Mouse (Mus musculus): Measurements from ENCODE around the gene Efcab6. TPM values are rescaled to one million over a fixed set of nuclear protein-coding genes. Genes with fewer than 3 reads are reported as not detected.

Efcab6 gene
- polyA plus RNA-seq, 1 experiment from 2014 or later = not detected

DNA sequence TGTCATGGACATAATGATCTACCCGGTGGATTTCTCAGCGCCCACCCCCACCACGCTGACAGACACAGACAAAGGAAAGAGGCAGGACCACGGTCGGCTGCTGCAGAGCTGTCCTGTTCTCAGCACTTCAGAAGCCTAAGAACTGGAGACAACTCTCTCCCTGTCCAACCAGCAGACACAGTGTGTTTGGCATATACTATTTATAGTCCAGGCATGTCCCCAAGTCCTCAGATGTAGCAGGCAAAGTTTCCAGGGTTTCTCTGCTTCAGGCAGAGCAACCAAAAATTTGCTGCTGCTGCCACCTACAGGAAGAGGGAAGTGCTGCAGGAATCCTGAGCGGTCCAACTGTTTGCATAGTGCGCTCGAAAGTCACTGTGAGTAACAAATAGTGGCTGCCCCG is 11.3 kb downstream of the Efcab6 start:
- Histone ChIP-seq H3K27me3 (peaks cover 9% of the 10 kb centered on the region), H3K36me3 (no peaks in the 10 kb centered on the region), H3K27ac (replicated peaks) (no peak overlapping the region), H3K9me3 (no peaks in the 10 kb centered on the region), H3K4me1 (peaks cover 4% of the 10 kb centered on the region; the same call in 1 of the 2 replicates), H3K4me2 (replicated peaks) (no peak overlapping the region), H3K4me3 (no peak overlapping the region), H3K9ac (replicated peaks) (no peak overlapping the region)
- ATAC-seq (ENCODE audit: low FRiP score, low read depth) = peak; percentile 47; the same call in 1 of the 2 replicates
- 37% methylated on average over 9 of the region's 9 CpGs for WGBS

DNA sequence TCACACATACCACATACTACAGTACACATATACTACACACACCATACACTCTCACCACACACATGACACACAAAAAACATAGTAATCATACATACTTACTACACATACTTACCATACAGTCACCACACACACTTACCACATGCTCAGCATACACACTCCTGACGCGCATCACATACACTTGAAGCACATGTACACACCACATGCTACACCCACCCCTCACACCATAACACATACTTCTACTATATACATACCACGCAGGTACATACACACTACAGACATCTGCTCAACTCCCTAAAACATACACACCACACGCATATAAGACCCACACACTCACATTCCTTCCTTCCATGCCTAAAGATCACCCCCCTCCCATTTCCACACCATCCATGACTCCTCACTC is 11.9 kb downstream of the Efcab6 start:
- Histone ChIP-seq H3K9me3 (no peaks in the 10 kb centered on the region), H3K27me3 (peaks cover 9% of the 10 kb centered on the region), H3K4me1 (peaks cover 4% of the 10 kb centered on the region; the same call in 1 of the 2 replicates), H3K9ac (replicated peaks) (no peak overlapping the region), H3K27ac (replicated peaks) (no peak overlapping the region), H3K36me3 (no peaks in the 10 kb centered on the region), H3K4me3 (no peak overlapping the region), H3K4me2 (replicated peaks) (no peak overlapping the region)
- no peak for ATAC-seq (ENCODE audit: low FRiP score, low read depth)
- 93% methylated on average over 4 of the region's 4 CpGs for WGBS

DNA sequence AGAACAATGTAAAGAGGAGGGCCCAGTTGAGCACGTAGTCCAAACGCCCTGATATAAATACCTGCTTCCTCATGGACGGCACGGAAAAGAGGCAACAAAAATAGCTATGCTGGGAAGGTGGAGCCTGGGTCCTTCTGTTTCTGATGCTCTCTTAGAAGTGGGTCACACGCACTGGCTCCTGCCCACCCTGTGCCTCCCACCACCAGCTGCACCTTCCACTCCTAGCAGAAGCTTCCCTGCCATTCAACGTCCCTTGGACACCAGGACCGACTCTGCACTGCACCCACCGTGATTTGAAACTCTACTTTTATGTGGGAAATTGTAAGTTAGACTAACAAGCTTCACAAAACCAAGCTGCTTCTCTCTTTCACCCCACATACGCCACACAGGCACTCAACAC is 12.8 kb downstream of the Efcab6 start:
- Histone ChIP-seq H3K27ac (replicated peaks) (no peak overlapping the region), H3K27me3 (peaks cover 9% of the 10 kb centered on the region), H3K4me1 (peaks cover 4% of the 10 kb centered on the region; the same call in 1 of the 2 replicates), H3K9me3 (no peaks in the 10 kb centered on the region), H3K36me3 (no peaks in the 10 kb centered on the region), H3K4me3 (no peak overlapping the region), H3K9ac (replicated peaks) (no peak overlapping the region), H3K4me2 (replicated peaks) (no peak overlapping the region)
- 87% methylated on average over 9 of the region's 9 CpGs for WGBS
- no peak for ATAC-seq (ENCODE audit: low FRiP score, low read depth)

DNA sequence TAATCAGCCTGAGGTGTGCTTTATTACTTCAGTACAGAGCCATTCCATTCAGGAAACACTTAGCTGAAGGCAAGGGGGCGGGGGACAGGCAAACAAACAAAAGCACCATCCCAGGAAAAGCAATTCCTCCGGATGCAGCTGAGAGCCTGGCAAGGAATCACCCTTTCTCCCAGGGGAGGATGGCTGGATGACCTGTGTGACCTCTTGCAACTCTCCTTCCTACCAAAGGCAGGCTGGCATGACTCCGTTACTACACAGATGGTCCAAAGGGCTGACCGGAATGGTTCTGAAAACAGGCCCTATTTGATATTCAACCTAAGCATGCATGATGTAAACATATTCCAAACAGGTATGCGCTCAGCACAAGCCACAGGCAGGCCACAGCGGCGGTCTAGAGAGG is 15.6 kb downstream of the Efcab6 start:
- Histone ChIP-seq H3K27me3 (peaks cover 4% of the 10 kb centered on the region), H3K9me3 (no peaks in the 10 kb centered on the region), H3K27ac (replicated peaks) (no peak overlapping the region), H3K4me2 (replicated peaks) (no peak overlapping the region), H3K36me3 (no peaks in the 10 kb centered on the region), H3K4me3 (no peak overlapping the region), H3K4me1 (peaks cover 4% of the 10 kb centered on the region; the same call in 1 of the 2 replicates), H3K9ac (replicated peaks) (no peak overlapping the region)
- 68% methylated on average over 7 of the region's 7 CpGs for WGBS
- ATAC-seq (ENCODE audit: low FRiP score, low read depth) = no peak

DNA sequence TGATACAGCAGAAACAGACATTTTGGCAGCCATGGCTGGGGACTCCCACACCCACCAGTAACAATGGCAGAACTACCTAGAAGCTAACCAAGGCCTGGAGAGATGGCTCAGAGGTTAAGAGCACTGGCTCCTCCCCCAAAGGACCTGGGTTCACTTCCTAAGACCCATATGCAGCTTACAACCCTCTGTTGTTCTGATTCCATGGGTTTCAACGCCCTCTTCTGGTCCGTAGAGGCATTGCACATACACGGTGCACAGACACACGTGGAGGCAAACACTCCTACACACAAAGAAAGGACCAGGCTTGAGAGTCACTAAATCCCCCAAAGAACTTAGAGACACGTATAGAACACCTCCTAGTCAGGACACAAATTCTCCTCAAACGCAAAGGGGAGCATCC is 19.6 kb downstream of the Efcab6 start:
- Histone ChIP-seq H3K36me3 (no peaks in the 10 kb centered on the region), H3K27ac (replicated peaks) (no peak overlapping the region), H3K4me2 (replicated peaks) (no peak overlapping the region), H3K9ac (replicated peaks) (no peak overlapping the region), H3K4me3 (no peak overlapping the region), H3K27me3 (no peaks in the 10 kb centered on the region), H3K4me1 (no peaks in the 10 kb centered on the region), H3K9me3 (no peaks in the 10 kb centered on the region)
- no peak for ATAC-seq (ENCODE audit: low FRiP score, low read depth)
- 91% methylated on average over 6 of the region's 6 CpGs for WGBS

DNA sequence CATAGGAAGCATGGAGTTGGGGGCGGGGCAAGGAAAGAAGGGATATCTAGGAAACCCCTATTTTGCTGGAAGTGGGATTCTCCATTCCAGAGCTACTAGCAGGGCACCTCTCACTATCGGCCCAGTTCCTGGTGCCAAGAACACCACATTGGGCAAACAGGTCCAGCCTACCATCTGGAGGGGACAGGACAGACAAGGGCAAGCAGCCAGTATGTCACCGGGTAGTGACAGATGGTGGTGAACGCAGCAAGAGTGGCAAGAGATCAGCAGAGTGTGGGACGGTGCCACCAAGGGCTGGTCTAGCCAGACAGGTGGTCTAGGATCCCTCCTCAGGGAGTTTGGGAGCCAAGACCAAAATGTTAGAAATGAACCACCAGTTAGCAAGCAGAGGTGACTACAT is 28.1 kb downstream of the Efcab6 start:
- H3K4me2 ChIP-seq (replicated peaks) = no peak overlapping the region
- no peaks in the 10 kb centered on the region for H3K27me3 ChIP-seq
- no peaks in the 10 kb centered on the region for H3K4me1 ChIP-seq
- ATAC-seq (ENCODE audit: low FRiP score, low read depth) = no peak
- H3K9me3 ChIP-seq = no peaks in the 10 kb centered on the region
- H3K36me3 ChIP-seq = no peaks in the 10 kb centered on the region
- H3K4me3 ChIP-seq = no peak overlapping the region
- 90% methylated on average over 5 of the region's 5 CpGs for WGBS
- H3K27ac ChIP-seq (replicated peaks) = no peak overlapping the region
- no peak overlapping the region for H3K9ac ChIP-seq (replicated peaks)

DNA sequence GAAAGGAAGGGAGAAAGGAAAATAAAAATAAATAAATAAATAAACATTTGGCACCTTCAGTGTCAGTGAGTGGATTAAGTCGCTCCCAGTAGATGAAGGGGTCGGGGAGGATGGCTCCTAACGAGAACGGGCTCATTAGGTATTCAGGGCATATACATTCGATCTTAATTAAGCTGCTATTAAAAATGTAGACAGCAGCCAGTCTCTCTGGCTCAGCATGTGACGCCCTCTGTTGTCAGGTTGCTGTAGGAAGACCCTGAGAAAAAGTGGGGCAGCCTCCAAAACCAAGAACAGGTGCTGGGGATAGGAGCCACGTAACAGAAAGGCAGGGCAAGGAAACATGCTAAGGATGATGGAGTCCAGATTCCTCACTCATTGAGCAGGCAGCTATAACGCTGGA is 39.5 kb downstream of the Efcab6 start:
- Histone ChIP-seq H3K4me3 (no peak overlapping the region), H3K9ac (replicated peaks) (no peak overlapping the region), H3K27me3 (no peaks in the 10 kb centered on the region), H3K9me3 (no peaks in the 10 kb centered on the region), H3K4me1 (no peaks in the 10 kb centered on the region), H3K4me2 (replicated peaks) (no peak overlapping the region), H3K36me3 (no peaks in the 10 kb centered on the region), H3K27ac (replicated peaks) (no peak overlapping the region)
- 68% methylated on average over 8 of the region's 8 CpGs for WGBS
- no peak for ATAC-seq (ENCODE audit: low FRiP score, low read depth)

DNA sequence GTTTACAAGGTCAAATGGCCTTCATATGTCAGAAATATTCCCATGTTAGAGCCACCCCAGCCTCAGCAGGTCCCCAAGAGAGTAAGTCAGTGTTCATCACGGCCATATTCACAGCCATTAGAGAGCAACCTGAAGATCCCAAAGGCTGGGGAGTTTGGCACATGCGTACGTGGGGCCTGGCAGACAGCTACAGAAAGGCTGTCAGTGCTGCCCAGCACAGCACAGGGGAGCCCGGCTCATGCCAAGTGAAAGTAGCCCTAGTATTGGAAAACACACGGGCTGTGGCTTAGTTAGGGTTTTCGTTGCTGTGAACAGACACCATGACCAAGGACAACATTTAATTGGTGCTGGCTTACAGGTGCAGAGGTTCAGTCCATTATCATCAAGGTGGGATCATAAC is 40.3 kb downstream of the Efcab6 start:
- H3K4me3 ChIP-seq = no peak overlapping the region
- H3K27ac ChIP-seq (replicated peaks) = no peak overlapping the region
- WGBS = 88% methylated on average over 6 of the region's 6 CpGs
- peaks cover 3% of the 10 kb centered on the region; the same call in 1 of the 2 replicates for H3K9me3 ChIP-seq
- no peak overlapping the region for H3K4me2 ChIP-seq (replicated peaks)
- no peaks in the 10 kb centered on the region for H3K36me3 ChIP-seq
- ATAC-seq (ENCODE audit: low FRiP score, low read depth) = no peak
- no peak overlapping the region for H3K9ac ChIP-seq (replicated peaks)
- no peaks in the 10 kb centered on the region for H3K4me1 ChIP-seq
- H3K27me3 ChIP-seq = no peaks in the 10 kb centered on the region

DNA sequence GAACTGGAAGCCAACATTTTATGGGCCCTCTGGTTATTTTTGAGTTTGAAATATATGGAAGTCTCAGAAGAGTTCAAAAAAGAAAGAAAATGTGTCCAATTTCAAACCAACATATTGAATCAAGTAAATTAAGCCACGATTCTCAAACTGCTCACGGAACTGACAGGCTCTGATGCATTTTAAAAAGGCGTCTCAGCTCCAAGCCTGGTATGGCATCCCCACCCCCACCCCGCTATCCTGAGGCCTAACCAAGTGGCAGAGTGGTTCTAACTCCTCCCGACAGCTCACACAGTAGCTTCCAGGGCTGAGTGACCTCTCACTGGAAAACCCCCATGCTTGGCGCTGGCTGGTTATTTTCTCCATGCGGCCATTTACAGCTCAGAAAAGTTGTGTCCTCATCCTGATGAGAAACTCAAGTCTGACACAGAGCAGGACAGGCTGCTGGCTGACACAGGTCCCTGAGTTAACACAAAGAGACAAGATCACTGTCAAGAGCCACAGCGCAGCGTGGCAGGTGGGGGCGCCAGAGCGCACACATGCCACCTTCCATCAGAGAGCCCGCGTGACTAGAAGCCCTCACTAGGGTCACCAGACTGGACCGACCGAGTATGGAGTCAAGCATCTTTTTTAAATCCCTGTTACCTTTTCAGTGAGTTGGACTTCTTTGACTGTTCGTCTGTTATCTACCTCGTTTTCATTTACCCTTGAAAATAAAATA is 55.7 kb downstream of the Efcab6 start:
- Histone ChIP-seq H3K4me1 (peaks cover 2% of the 10 kb centered on the region; the same call in 1 of the 2 replicates), H3K27me3 (no peaks in the 10 kb centered on the region; the same call in 1 of the 2 replicates), H3K9me3 (no peaks in the 10 kb centered on the region), H3K27ac (replicated peaks) (no peak overlapping the region), H3K36me3 (no peaks in the 10 kb centered on the region), H3K4me3 (no peak overlapping the region), H3K9ac (replicated peaks) (no peak overlapping the region), H3K4me2 (replicated peaks) (no peak overlapping the region)
- WGBS = 62% methylated on average over 17 of the region's 17 CpGs
- ATAC-seq (ENCODE audit: low FRiP score, low read depth) = no peak

DNA sequence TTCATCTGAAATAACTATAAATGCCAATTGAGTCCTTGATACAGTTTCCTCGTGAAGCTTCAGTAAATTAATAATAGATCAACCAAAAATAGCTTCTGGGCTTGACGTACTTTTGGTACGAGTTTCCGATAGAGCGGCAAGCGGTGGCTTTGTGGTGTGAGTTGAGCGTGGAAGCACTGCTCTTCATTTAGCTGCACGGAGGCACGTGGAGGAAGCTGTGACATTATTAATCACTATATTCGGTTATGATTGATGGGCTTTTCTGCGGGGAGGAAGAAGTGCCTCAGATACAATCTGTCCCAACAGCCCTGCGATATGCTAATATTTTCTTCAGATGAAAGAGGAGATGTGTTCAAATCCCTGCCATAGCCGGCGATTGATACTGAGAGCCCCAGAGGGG is 60.9 kb downstream of the Efcab6 start:
- H3K9me3 ChIP-seq = no peaks in the 10 kb centered on the region
- no peak overlapping the region for H3K9ac ChIP-seq (replicated peaks)
- WGBS = 94% methylated on average over 14 of the region's 14 CpGs
- H3K4me2 ChIP-seq (replicated peaks) = no peak overlapping the region
- H3K4me1 ChIP-seq = no peaks in the 10 kb centered on the region
- H3K27me3 ChIP-seq = peaks cover under 1% of the 10 kb centered on the region
- no peak for ATAC-seq (ENCODE audit: low FRiP score, low read depth)
- H3K36me3 ChIP-seq = no peaks in the 10 kb centered on the region
- no peak overlapping the region for H3K27ac ChIP-seq (replicated peaks)
- H3K4me3 ChIP-seq = no peak overlapping the region

DNA sequence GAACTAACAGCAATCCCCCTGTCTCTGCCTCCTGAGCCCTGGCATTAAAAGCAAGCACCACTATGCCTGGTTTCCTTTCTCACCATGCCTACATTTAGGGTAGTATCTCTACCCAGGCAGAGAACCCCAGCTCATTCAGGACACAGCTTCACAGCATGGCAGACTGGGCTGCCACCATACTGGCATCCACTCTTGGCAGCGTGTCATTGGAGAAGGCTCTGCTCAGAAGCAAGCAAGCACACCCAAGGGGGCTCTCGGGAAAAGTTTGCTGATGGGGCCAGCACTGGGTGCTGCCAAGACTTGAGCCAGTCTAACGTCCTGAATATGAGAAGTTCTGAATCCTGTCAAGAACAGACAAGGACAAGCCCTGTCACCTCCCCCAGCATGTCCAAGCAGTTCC is 66.1 kb downstream of the Efcab6 start:
- Histone ChIP-seq H3K9me3 (no peaks in the 10 kb centered on the region), H3K27me3 (peaks cover 25% of the 10 kb centered on the region), H3K4me2 (replicated peaks) (no peak overlapping the region), H3K36me3 (no peaks in the 10 kb centered on the region), H3K27ac (replicated peaks) (no peak overlapping the region), H3K4me1 (peaks cover 19% of the 10 kb centered on the region), H3K4me3 (no peak overlapping the region), H3K9ac (replicated peaks) (no peak overlapping the region)
- no peak for ATAC-seq (ENCODE audit: low FRiP score, low read depth)
- 85% methylated on average over 3 of the region's 3 CpGs for WGBS

DNA sequence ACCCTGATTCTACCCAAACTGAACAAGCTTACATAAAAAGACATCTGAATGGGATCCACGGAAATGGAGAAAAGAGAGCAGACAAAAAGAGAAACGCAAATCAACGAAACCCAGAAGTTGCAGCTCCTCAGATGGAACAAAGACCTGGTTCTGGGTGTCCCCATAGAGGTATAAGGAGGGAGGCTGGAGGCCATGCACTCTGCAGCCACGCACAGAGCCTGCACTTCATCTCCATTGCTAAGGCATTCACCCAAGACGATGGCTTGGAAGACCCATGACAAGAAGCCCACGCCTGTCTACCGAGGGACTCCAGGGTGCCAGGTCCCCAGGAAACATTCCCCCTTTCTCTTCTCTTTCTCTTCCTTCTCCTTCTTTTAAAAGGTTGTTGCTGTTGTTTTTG is 66.6 kb downstream of the Efcab6 start:
- peak overlapping the region; percentile 49 for H3K4me2 ChIP-seq (replicated peaks)
- no peaks in the 10 kb centered on the region for H3K9me3 ChIP-seq
- H3K27me3 ChIP-seq = peaks cover 25% of the 10 kb centered on the region
- no peak overlapping the region for H3K4me3 ChIP-seq
- peak overlapping the region; percentile 39; the same call in 1 of the 2 replicates for H3K9ac ChIP-seq (replicated peaks)
- ATAC-seq (ENCODE audit: low FRiP score, low read depth) = no peak
- H3K36me3 ChIP-seq = no peaks in the 10 kb centered on the region
- 53% methylated on average over 7 of the region's 7 CpGs for WGBS
- H3K27ac ChIP-seq (replicated peaks) = no peak overlapping the region
- H3K4me1 ChIP-seq = peaks cover 19% of the 10 kb centered on the region

DNA sequence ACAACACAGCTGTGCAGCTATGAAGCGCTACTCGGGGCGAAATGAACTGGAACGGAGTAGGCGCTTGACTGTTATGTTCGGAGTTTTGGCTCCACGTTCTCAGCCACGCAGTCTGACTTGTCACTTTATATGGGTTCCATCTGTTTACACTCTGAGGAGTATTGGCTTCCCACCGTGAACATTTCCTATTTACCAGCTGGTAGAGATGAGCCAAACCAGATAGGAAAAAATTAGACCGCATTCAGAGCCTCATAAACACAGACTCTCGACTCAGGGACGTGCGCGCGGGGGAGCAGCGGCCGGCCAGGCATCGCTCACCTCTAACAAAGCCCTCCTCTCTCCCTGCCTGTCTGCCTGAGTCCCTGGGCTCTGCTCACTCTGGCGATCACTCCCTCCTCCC is 67.1 kb downstream of the Efcab6 start:
- H3K27ac ChIP-seq (replicated peaks) = no peak overlapping the region
- 9% methylated on average over 19 of the region's 19 CpGs for WGBS
- no peaks in the 10 kb centered on the region for H3K36me3 ChIP-seq
- H3K4me1 ChIP-seq = peaks cover 19% of the 10 kb centered on the region
- no peaks in the 10 kb centered on the region for H3K9me3 ChIP-seq
- peaks cover 25% of the 10 kb centered on the region for H3K27me3 ChIP-seq
- no peak for ATAC-seq (ENCODE audit: low FRiP score, low read depth)
- H3K4me3 ChIP-seq = peak overlapping the region; percentile 24
- peak overlapping the region; percentile 39; the same call in 1 of the 2 replicates for H3K9ac ChIP-seq (replicated peaks)
- peak overlapping the region; percentile 49 for H3K4me2 ChIP-seq (replicated peaks)

Data from midbrain, embryonic 12.5 days (tissue).